Mouse (Mus musculus): ENCODE data around the gene Spop. TPM values are rescaled to one million over a fixed set of nuclear protein-coding genes. Genes with fewer than 3 reads are reported as not detected.

The Spop gene
- polyA plus RNA-seq (2012; ENCODE audit: low replicate concordance), result 35.0 and 60.7 TPM in 2 replicates

DNA sequence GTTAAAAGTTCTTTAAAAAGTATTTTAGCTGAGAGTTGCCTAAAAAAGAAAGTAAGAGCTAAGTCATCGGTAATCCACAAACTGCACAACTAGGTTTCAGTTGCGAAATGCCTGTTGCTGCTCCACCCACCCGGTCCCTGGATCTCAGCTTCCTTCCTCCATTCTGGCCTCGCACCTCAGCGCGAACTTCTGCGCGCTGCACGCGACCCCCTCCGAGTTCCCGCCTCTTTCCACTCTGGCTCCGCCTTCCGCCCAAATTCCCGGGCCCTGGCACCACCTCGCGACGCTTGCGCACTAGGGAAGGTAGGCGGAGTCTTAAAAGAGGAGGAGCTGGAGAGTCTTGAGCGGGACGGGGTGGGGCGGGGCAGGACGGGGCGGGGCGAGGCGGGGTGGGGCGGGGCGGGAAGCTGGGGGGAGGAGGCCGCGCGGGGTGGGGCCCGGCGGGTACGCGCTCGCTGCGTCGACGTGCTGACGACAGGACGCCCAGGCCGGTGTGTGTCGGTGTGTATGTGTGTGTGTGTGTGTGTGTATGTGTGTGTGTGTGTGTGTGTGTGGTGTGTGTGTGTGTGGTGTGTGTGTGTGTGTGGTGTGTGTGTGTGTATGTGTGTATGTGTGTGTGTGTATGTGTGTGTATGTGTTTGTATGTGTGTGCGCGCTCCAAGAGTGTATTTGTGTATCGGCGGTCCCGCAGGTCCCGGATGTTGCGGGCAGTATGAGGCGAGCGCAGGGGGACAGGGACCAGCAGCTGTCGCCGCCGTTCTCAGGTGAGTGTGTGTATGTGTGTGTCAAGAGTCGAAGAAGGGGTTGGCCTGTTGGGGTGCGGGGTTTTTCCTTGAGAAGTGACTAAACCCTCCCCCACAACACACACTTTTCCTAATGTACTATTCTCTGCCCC, at the start of gene Spop:
TSS of gene Spop (plus strand) at position 440 of the 895 bp plus-strand sequence.

DNA sequence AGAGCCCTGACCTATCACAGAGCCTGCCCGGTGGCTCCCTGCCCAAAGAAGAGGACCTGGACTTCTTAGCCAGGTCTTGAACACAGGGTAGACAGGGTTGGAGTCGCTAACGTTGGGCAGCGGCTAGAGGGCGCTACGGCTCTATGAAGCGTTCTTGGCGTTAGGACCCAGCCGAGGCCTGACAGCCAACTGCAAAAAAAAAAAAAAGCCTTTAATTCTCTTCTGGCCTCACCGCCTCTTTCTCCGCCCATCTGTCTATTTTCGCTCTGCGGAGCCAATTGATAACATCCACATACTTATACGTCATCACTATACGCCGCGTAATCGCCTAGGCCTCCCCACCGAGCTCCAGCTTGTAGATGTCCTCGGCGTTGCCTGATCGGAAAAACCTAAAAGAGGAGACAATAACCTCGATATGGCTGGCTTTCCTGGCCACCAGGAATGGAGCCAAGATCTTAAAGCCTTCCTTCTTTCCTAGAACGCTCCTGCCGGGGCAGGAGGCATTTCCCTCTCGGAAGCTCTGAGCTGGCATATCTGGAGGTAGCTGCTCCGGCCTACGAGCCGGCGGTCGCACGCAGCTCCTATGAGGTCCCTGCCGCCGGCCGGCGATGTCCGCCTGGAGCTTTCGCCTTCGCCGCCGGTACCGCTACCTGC, 29.4 kb upstream of the Spop start, which contains the start of gene Slc35b1:
TSS of gene Slc35b1 (plus strand) at position 374 of the 654 bp plus-strand sequence.

DNA sequence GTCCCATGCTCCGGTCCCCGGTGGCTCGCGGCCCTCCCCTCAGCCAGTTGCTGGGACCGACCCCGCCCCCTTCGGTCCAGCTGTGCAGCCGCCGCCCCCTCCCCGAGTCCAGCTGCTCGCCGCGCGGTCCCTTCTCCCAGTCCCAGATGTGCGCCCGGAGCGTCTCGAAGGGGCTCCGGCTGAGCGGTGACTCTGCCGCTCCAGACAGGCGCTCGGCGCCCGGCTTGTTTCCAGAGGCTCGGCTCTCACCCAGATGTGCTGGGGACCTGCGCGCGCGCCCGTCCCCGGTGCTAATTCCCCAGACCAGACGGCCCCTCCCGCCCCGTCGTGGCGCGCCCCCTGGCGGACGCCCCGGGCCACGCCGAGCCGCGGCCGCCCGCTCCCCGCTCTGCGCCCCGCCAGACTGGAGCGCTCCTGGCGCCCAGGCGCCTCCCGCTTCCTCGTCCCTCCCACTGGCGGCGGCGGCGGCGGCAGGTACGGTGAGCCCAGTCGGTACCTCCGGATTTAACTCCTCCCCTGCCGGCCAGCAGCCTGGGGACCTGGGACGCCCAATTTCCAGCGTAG, 100.5 kb downstream of the Spop start, which contains the start of gene Nxph3:
TSS of gene Nxph3 (minus strand) at position 273 of the 564 bp plus-strand sequence.

Other genes with a start within 250 kb of the Spop start
- 0.18 TPM in 1 of 2 replicates, not detected in the other for gene Tac4, start 152.6 kb upstream of the Spop start, polyA plus RNA-seq (2012; ENCODE audit: low replicate concordance)
- 17.9 and 24.9 TPM in 2 replicates for gene Kat7, start 103.8 kb upstream of the Spop start, polyA plus RNA-seq (2012; ENCODE audit: low replicate concordance)
- 199 and 242 TPM in 2 replicates for gene Fam117a, start 77.1 kb upstream of the Spop start, polyA plus RNA-seq (2012; ENCODE audit: low replicate concordance)
- gene Slc35b1, start 29.4 kb upstream of the Spop start, polyA plus RNA-seq (2012; ENCODE audit: low replicate concordance), result 6.9 and 7.6 TPM in 2 replicates
- not detected in 2 replicates for gene Nxph3, start 100.5 kb downstream of the Spop start, polyA plus RNA-seq (2012; ENCODE audit: low replicate concordance)
- 0.27 and 0.59 TPM in 2 replicates for gene Ngfr, start 173.7 kb downstream of the Spop start, polyA plus RNA-seq (2012; ENCODE audit: low replicate concordance)